Mouse (Mus musculus) adrenal gland, adult 18-20 months (tissue): ENCODE results near the gene Mterf1a. TPM values are rescaled to one million over a fixed set of nuclear protein-coding genes. Genes with fewer than 3 reads are reported as not detected.
"Not testable (repeated sequence)": the region's sequence is repeated elsewhere in the genome, so short reads cannot be mapped to it uniquely, and the experiment has no call there.

ENCODE experiments used
- DNase-seq, 2 experiments: peaks; one replicate each; pipeline ENCODE4 v3.0.0; 2021 to 2022; ENCODE audit warnings: low spot score in 2 of 2
- long read RNA-seq, 2 experiments: library from polyadenylated mRNA; stranded (forward); transcript quantifications; one replicate each; pipeline ENCODE4 v2.0.0; 2021
- total RNA-seq, 2 experiments: library from RNA; stranded (reverse); gene quantifications; 1 replicate in 1 of 2; 2 replicates in 1 of 2; pipeline ENCODE4 v1.2.3; 2021

Gene Mterf1a
- 1 to 10 TPM; 7.8 to 8.2 TPM for total RNA-seq
- long read RNA-seq, experiment 1, partial matches to known transcripts: 0 of 1 reads
- long read RNA-seq, experiment 1, other reads (novel, unspliced or antisense): 0 of 1 reads
- long read RNA-seq, experiment 2, partial matches to known transcripts: 2 of 9 reads
- long read RNA-seq, experiment 2, other reads (novel, unspliced or antisense): 0 of 9 reads

DNA sequence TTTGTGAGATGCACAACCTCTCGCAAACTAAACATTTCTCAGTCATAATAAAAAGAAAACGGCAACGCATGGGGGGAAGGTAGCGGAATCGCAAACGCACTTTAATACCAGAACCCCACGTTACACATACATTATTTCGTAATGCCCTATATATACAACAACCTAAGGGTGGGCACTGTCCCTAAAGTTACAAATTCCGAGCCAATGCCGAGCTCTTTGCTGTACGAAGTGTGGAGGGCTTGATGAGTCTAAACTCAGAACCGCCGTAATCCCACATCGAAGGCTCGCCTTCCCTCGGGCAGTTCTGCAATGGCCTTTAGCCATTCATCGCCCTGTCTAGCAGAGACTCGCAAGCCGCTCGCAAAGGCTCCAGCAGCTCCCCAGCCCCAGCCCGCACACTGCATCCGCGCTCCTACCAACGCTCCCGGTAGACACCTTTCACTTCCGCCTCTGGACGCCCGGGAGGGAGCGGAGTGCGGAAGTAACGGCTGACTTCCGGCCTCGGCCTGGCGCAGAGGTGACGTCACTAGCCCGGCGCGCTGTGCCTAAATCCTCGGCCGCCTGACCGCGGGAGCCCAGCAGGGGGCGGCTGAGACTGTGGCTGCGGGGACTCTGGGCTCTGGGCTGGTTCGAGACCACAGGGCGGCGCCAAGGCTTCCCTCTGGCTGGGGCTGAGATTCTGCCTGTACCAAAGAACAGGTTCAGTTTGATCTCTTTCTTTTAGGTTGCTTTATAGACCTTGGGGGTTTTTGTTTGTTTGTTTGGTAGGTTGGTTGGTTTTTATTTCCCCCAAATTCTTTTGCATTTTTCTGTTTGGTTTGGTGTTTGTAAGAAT is at the start of gene Mterf1a:
Mterf1a (minus strand) TSS at position 475 of the 835 bp plus-strand sequence.
- peak in 1 of 2 experiments; percentile 25 for DNase-seq

- DNase-seq: not testable (repeated sequence)
Observed at GRCm38 (mm10) chr5:3943169-3943568, 49.4 kb upstream of the Mterf1a start.

GRCm38 (mm10) chr5:3941240-3941639 is 47.5 kb upstream of the Mterf1a start:
- no peak for DNase-seq

GRCm38 (mm10) chr5:3939335-3939734 is 45.6 kb upstream of the Mterf1a start:
- DNase-seq: no peak

- DNase-seq: no peak
Observed at GRCm38 (mm10) chr5:3938905-3939304, 45.2 kb upstream of the Mterf1a start.

DNA sequence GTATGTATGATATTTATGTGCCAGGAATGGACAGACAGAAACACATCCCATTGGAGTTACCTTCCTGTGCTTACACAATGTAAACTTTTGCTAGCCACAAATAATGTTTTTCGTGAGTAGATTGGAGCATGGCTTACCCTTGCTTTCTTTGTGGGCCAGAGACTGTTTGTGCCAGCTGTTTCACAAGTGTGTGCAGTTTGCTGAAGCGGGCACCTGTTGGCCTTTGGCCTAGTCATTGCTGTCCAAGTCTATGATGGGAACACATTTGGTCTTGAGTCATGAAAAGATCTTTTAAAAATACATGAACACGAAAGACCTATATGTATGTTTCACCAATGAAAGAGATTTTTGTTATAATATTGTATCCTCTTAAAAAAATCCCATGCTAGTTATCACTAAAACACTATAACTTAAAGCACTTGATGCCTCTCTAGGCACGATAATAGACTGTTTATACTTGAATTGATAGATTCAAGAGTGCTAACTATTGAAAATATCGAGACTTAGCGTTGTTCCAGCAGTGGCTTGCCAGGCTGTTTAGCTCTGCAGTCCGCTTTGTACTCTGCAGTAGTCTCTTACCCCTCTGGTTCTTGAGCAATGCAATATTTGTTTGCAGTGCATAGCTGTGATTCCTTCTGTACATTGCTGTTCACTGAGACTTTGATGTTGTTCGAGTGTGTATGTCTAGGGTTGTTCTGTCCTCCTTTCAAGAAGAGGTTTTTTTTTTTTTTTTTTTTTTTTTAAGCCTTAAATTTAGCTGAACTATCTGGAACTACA is 42.2 kb upstream of the Mterf1a start:
- DNase-seq: no peak

DNA sequence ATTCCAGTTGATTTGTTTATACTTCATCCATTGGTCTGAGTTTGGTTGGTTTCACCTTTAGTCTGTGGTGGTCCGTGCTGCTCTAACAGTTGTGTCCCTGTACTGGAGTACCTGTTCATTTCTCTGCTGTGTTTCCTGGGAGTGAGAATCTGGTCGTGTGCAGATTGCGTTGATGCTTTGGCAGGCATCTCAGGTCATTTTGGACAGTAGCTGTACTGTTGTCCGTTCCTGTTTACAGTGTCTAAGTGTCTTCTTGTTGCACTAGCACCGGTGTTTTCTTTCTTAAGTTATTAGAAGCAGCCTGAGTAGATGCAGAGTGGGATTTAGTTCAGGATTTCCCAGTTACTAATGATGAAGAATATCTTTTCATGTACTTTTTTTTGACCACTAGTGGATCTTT is 41.5 kb upstream of the Mterf1a start:
- DNase-seq: no peak

DNA sequence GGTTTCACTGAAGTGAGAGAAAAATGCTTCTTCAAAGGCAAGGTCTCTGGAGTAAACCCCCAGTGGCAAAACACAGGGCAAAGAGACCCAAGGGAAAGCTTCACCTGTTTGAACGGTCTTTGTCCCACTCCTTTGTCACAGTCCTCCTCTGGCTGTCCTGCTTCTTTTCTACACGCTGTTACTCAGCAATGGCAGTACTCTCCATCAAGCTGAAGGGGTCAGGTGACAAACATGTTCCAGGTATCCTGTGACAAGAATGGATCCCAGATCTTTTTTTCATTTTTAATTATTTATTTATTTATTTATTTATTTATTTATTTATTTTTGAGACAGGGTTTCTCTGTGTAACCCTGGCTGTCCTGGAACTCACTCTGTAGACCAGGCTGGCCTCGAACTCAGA is 39.8 kb upstream of the Mterf1a start:
- no peak for DNase-seq

DNA sequence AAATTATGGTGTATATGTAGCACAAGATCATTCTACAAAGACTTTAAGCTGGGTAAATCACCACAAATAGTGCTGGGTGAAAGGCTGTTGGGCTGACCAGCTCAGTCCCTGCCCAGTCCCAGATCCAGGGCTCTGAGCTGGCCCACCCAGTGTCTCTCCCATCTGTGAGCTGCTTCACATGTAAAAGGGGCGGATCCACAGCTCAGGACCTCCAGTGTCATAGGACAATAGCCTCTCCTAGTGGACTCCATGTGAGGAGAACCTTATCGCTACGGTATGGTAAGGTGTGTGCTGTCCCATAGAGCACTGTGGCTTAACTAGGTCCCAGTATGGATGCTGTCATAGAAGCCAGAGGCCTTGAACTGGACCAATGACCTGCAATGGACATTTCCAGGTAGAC is 37.9 kb upstream of the Mterf1a start:
- DNase-seq: no peak

GRCm38 (mm10) chr5:3930760-3931159 is 37.0 kb upstream of the Mterf1a start:
- DNase-seq: no peak

- DNase-seq: peak in 1 of 2 experiments; percentile 28
Observed at GRCm38 (mm10) chr5:3928690-3929046, 34.9 kb upstream of the Mterf1a start.

DNA sequence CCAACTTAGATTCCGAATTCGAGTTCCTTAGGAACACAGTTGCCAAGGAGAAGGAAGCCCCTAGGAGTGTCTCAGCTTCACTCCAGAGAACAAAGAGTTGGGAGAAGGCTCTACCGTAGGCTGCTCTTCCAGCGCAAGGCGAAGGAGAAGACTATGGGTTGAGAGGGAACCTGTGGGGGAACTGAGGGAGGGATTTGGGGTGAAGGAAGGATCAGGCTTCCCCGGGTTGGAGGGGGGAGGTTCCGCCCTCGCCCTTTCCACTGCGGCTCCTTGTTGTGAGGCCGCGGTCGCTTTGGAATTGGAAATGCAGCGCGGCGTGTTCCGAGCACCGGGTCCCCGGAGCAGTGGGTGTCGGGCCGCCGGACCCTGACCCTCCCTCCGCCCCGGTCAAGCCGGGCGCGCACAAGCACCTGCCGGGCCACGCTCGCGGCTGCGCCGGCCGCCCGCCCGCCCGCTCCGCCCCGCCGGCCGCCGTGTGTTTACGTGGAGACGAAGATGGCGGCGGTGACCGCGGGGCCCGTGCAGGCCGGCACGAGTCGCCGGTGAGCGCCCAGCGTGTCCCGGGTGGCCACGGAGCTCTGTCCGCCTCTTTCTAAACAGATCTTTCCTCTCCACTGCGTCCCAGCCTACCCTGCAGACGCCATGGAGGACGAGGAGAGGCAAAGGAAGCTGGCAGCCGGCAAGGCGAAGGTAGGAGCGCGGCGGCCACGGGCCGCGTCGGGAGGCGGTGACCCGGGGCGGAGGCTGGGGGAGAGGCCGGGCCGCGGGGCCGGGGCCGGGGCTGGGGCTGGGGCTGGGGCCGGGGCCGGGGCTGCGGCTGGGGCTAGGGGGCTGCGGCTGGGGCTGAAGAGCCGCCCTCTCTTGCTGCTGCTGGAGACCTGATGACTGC is 34.3 kb upstream of the Mterf1a start, which contains the start of gene Akap9:
Akap9 (plus strand) TSS at position 254 of the 889 bp plus-strand sequence.
- peak; percentile 75 to 77 for DNase-seq

DNA sequence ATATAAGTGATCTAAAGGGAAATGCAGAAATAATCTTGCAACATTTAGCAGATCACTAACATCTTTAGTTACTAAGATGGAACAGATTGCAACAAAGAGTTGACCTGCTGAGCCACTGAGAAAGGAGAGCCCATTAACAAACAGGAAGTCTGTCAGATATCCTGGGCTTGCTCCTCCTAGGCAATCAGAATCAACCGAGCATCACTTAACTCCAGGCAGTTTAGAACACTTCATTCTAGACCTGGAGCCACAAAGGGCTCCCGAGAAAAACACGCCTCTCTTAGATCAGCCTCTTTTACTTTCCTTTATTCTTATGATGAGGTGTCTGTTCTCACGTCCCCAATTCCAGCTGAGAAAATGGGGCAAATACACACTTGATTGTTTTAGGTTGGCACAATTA is 32.9 kb upstream of the Mterf1a start:
- DNase-seq: no peak

- no peak for DNase-seq
Observed at GRCm38 (mm10) chr5:3922350-3922749, 28.6 kb upstream of the Mterf1a start.

DNA sequence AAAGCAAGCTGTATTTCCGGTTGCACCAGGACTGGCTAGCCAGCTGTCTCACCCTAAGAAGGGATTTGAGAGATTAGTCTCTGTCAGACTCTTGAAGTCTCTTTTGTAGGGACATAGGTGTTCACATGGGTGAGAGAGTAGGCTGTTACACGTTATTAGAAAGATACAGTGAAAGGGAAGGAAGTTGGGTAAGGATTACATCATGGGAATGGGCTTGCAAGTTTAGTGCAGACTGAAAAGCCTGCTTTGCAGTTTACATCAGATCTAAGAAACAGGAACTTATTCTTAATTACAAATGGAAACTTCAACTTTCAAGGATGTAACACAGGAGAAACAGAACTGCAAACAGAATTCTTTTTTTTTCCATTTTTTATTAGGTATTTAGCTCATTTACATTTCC is 11.7 kb upstream of the Mterf1a start:
- DNase-seq: no peak

- DNase-seq: not testable (repeated sequence)
Observed at GRCm38 (mm10) chr5:3894294-3894619, 524 bp upstream of the Mterf1a start.

DNA sequence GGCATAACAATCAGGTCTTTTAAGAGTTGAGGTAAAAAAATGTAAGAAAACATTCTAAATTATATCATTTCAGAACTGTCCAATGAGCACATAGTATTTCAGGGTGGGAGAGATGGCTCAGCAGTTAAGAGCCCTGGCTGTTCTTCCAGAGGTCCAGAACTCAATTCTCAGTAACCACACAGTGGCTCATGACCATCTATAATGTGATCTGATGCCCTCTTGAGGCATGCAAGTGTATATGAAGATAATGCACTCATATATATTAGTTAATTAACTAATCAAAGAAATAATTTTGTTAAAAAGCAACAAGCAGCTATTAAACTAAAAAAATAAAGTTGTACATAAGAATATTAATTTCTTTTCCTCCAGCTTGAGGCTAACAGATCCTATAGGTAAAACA is 4.5 kb downstream of the Mterf1a start:
- DNase-seq: no peak

- not testable (repeated sequence) for DNase-seq
Observed at GRCm38 (mm10) chr5:3886862-3887261, 6.9 kb downstream of the Mterf1a start.

GRCm38 (mm10) chr5:3873485-3873884 is 20.2 kb downstream of the Mterf1a start:
- DNase-seq: no peak

DNA sequence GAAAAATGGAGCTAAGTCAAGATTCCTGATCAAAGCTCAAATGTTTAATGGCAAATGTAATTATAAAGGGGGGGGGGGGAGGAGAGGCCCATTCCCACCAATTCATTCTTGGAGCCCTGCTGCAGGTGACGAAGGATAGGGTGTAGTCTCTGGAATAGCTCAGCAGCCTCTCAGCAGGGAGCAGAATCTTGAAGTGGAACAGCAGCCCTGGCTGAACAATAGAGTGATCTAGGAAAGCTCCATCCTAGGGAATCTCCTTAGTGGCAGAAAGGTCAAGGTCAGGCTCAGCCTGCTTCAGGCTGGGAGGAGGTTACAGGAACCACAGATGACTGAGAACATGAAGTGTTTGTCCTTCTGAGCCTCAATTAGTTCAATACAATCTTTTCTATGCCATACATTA is 21.4 kb downstream of the Mterf1a start:
- no peak for DNase-seq

DNA sequence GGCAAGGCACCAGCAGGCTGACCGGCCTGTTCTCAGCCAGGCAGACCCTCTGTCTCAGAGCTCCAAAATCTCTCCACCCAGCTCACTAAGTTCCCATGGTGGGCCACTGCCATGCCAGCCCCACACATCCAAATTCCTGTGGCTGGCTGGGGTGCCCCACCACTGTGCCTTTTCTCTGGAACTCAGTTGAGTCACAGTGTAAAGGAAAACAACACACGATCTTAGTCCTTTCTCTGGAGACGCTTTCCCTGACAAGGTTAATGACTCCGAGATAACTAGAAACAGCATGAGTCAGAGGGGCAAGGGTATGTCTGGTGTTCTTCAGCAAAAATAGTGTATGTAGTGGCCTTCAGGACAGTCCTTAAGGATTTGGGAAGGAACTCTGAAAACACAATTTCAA is 23.6 kb downstream of the Mterf1a start:
- no peak for DNase-seq
